Mouse (Mus musculus) liver (tissue): ENCODE data around the gene Uqcc2.
A peak's percentile ranks its signal among the peaks of the same experiment; 100 is the strongest.

Experiments used
- DNase-seq: peaks from one replicate; pipeline ENCODE4 v3.0.0-alpha.2; 2020; ENCODE audit warnings: mixed read lengths

Gene Uqcc2

GRCm38 (mm10) chr17:27133551-27134141, at the start of gene Uqcc2:
TSS of gene Uqcc2 (minus strand) at chr17:27133916.
- DNase-seq: peak; percentile 98

- no peak for DNase-seq
Measured at GRCm38 (mm10) chr17:27182401-27182800, 48.7 kb upstream of the Uqcc2 start.

GRCm38 (mm10) chr17:27181666-27182065, 48.0 kb upstream of the Uqcc2 start:
- peak; percentile 30 for DNase-seq

GRCm38 (mm10) chr17:27179681-27180280, 46.1 kb upstream of the Uqcc2 start:
- no peak for DNase-seq

GRCm38 (mm10) chr17:27178427-27179177, 44.9 kb upstream of the Uqcc2 start:
- DNase-seq: peak; percentile 44

GRCm38 (mm10) chr17:27178019-27178418, 44.3 kb upstream of the Uqcc2 start:
- DNase-seq: no peak

- no peak for DNase-seq
Measured at GRCm38 (mm10) chr17:27176754-27177153, 43.0 kb upstream of the Uqcc2 start.

- DNase-seq: no peak
Measured at GRCm38 (mm10) chr17:27176287-27176686, 42.6 kb upstream of the Uqcc2 start.

- no peak for DNase-seq
Measured at GRCm38 (mm10) chr17:27175196-27175874, 41.6 kb upstream of the Uqcc2 start.

GRCm38 (mm10) chr17:27173715-27174114, 40.0 kb upstream of the Uqcc2 start:
- DNase-seq: no peak

- DNase-seq: no peak
Measured at GRCm38 (mm10) chr17:27172459-27172858, 38.7 kb upstream of the Uqcc2 start.

GRCm38 (mm10) chr17:27171121-27171520, 37.4 kb upstream of the Uqcc2 start:
- DNase-seq: no peak

GRCm38 (mm10) chr17:27169952-27170695, 36.4 kb upstream of the Uqcc2 start:
- no peak for DNase-seq

GRCm38 (mm10) chr17:27168569-27168968, 34.9 kb upstream of the Uqcc2 start:
- DNase-seq: no peak

- no peak for DNase-seq
Measured at GRCm38 (mm10) chr17:27167545-27167944, 33.8 kb upstream of the Uqcc2 start, which contains the start of gene Ip6k3. TSS of gene Ip6k3 (minus strand) at chr17:27167795.

GRCm38 (mm10) chr17:27166901-27167300, 33.2 kb upstream of the Uqcc2 start:
- no peak for DNase-seq

- peak; percentile 60 for DNase-seq
Measured at GRCm38 (mm10) chr17:27165054-27165773, 31.5 kb upstream of the Uqcc2 start.

GRCm38 (mm10) chr17:27160905-27161304, 27.2 kb upstream of the Uqcc2 start:
- DNase-seq: no peak

GRCm38 (mm10) chr17:27159169-27159568, 25.5 kb upstream of the Uqcc2 start:
- no peak for DNase-seq

GRCm38 (mm10) chr17:27158439-27158838, 24.7 kb upstream of the Uqcc2 start:
- no peak for DNase-seq

- no peak for DNase-seq
Measured at GRCm38 (mm10) chr17:27155752-27156151, 22.0 kb upstream of the Uqcc2 start.

GRCm38 (mm10) chr17:27154881-27155280, 21.2 kb upstream of the Uqcc2 start:
- no peak for DNase-seq
